ENCODE assay signal across 8 mouse cellular contexts in genomic region chr7:76392941-76393817, GRCm38 (mm10).
A peak's percentile ranks its signal among the peaks of the same experiment; 100 is the strongest.
DNase-seq lines count a peak whose midpoint lies in the region; ATAC-seq lines count a peak whose summit lies in the region.

No protein-coding gene starts in this region.

- no peak overlapping the region for H3K9ac ChIP-seq in embryonic facial prominence, embryonic 11.5 days (replicated peaks; ENCODE audit: low read length)
- H3K9ac ChIP-seq in limb, embryonic 12.5 days (replicated peaks), result no peak overlapping the region
- H3K9ac ChIP-seq in midbrain, embryonic 14.5 days (replicated peaks; ENCODE audit: low read length), result peak overlapping the region; percentile 18
- H3K9ac ChIP-seq in stomach, embryonic 14.5 days (replicated peaks; ENCODE audit: low read depth, low read length), result no peak overlapping the region

- DNase-seq in urinary bladder, adult 18-20 months (ENCODE audit: low spot score in 2 of 2), result peak; percentile 33 to 49
- DNase-seq in urinary bladder, postnatal 10 days (ENCODE audit: low spot score), result no peak
- DNase-seq in embryonic facial prominence, embryonic 11.5 days (ENCODE audit: low spot score), result peak; percentile 81
- no peak for DNase-seq in heart, embryonic 10.5 days (ENCODE audit: low spot score)
- peak; percentile 57 for DNase-seq in kidney, adult 9 months
- DNase-seq in midbrain, embryonic 14.5 days, result peak; percentile 91

- no peak overlapping the region for H3K27ac ChIP-seq in embryonic facial prominence, embryonic 11.5 days (replicated peaks; ENCODE audit: low read depth, low read length)
- no peak overlapping the region for H3K27ac ChIP-seq in heart, embryonic 10.5 days
- no peak overlapping the region for H3K27ac ChIP-seq in limb, embryonic 12.5 days
- peak overlapping the region; percentile 72 for H3K27ac ChIP-seq in midbrain, embryonic 14.5 days (replicated peaks; ENCODE audit: low read depth, low read length)
- H3K27ac ChIP-seq in stomach, embryonic 14.5 days (ENCODE audit: low read length), result no peak overlapping the region

- H3K36me3 ChIP-seq in embryonic facial prominence, embryonic 11.5 days (replicated peaks; ENCODE audit: control insufficient read depth, insufficient read depth, low read depth, low read length), result no peaks in the 10 kb centered on the region
- no peaks in the 10 kb centered on the region for H3K36me3 ChIP-seq in heart, embryonic 10.5 days
- no peaks in the 10 kb centered on the region for H3K36me3 ChIP-seq in limb, embryonic 12.5 days
- no peaks in the 10 kb centered on the region for H3K36me3 ChIP-seq in midbrain, embryonic 14.5 days (ENCODE audit: control insufficient read depth, insufficient read depth, low read length)
- no peaks in the 10 kb centered on the region for H3K36me3 ChIP-seq in stomach, embryonic 14.5 days (ENCODE audit: control insufficient read depth, insufficient read depth, low read length)

- peak overlapping the region; percentile 8; the same call in 1 of the 2 replicates for H3K4me3 ChIP-seq in embryonic facial prominence, embryonic 11.5 days (ENCODE audit: low read depth, low read length)
- H3K4me3 ChIP-seq in heart, embryonic 10.5 days, result peak overlapping the region; percentile 49
- H3K4me3 ChIP-seq in limb, embryonic 12.5 days (replicated peaks), result peak overlapping the region; percentile 29
- peak overlapping the region; percentile 37 for H3K4me3 ChIP-seq in midbrain, embryonic 14.5 days (replicated peaks; ENCODE audit: low read depth, low read length)
- peak overlapping the region; percentile 0; the same call in 1 of the 2 replicates for H3K4me3 ChIP-seq in stomach, embryonic 14.5 days (ENCODE audit: low read depth, low read length)

- 15% methylated on average over 15 of the region's 15 CpGs for WGBS in embryonic facial prominence, embryonic 11.5 days
- 20% methylated on average over 15 of the region's 15 CpGs for WGBS in heart, embryonic 10.5 days
- 23% methylated on average over 15 of the region's 15 CpGs for WGBS in limb, embryonic 12.5 days
- 3% methylated on average over 15 of the region's 15 CpGs for WGBS in midbrain, embryonic 14.5 days
- WGBS in stomach, embryonic 14.5 days, result 10% methylated on average over 15 of the region's 15 CpGs

- no peaks in the 10 kb centered on the region for H3K27me3 ChIP-seq in embryonic facial prominence, embryonic 11.5 days (ENCODE audit: control insufficient read depth, insufficient read depth, low read length)
- H3K27me3 ChIP-seq in heart, embryonic 10.5 days (ENCODE audit: insufficient read depth, poor library complexity, severe bottlenecking), result no peaks in the 10 kb centered on the region
- H3K27me3 ChIP-seq in limb, embryonic 12.5 days, result peaks cover 21% of the 10 kb centered on the region; the same call in 1 of the 2 replicates
- H3K27me3 ChIP-seq in midbrain, embryonic 14.5 days (ENCODE audit: control insufficient read depth, insufficient read depth, low read length), result no peaks in the 10 kb centered on the region
- no peaks in the 10 kb centered on the region for H3K27me3 ChIP-seq in stomach, embryonic 14.5 days (ENCODE audit: control insufficient read depth, insufficient read depth, low read length)

- ATAC-seq in embryonic facial prominence, embryonic 11.5 days (replicated peaks; ENCODE audit: insufficient number of reproducible peaks, low FRiP score, low TSS enrichment, low read depth), result peak; percentile 84
- peak; percentile 68; the same call in 1 of the 2 replicates for ATAC-seq in limb, embryonic 12.5 days (ENCODE audit: insufficient number of reproducible peaks, insufficient read depth, low FRiP score, low TSS enrichment, low read depth)
- peak; percentile 90 for ATAC-seq in midbrain, embryonic 14.5 days (ENCODE audit: low FRiP score, low TSS enrichment)
- ATAC-seq in stomach, embryonic 14.5 days (ENCODE audit: insufficient number of reproducible peaks, insufficient read depth, low FRiP score, low read depth), result peak; percentile 66

- H3K9me3 ChIP-seq in embryonic facial prominence, embryonic 11.5 days (replicated peaks; ENCODE audit: control insufficient read depth, low read length), result no peaks in the 10 kb centered on the region
- no peaks in the 10 kb centered on the region for H3K9me3 ChIP-seq in heart, embryonic 10.5 days
- no peaks in the 10 kb centered on the region for H3K9me3 ChIP-seq in limb, embryonic 12.5 days
- no peaks in the 10 kb centered on the region for H3K9me3 ChIP-seq in midbrain, embryonic 14.5 days (ENCODE audit: control insufficient read depth, low read length)
- no peaks in the 10 kb centered on the region for H3K9me3 ChIP-seq in stomach, embryonic 14.5 days (ENCODE audit: control insufficient read depth, low read depth, low read length)

- no peaks in the 10 kb centered on the region for H3K4me1 ChIP-seq in embryonic facial prominence, embryonic 11.5 days (ENCODE audit: control insufficient read depth, insufficient read depth, low read length)
- H3K4me1 ChIP-seq in heart, embryonic 10.5 days, result no peaks in the 10 kb centered on the region
- H3K4me1 ChIP-seq in limb, embryonic 12.5 days (replicated peaks), result peaks cover 4% of the 10 kb centered on the region
- H3K4me1 ChIP-seq in midbrain, embryonic 14.5 days (ENCODE audit: control insufficient read depth, insufficient read depth, low read length), result peaks cover 8% of the 10 kb centered on the region; the same call in 1 of the 2 replicates
- no peaks in the 10 kb centered on the region for H3K4me1 ChIP-seq in stomach, embryonic 14.5 days (ENCODE audit: control insufficient read depth, insufficient read depth, low read length)

- H3K4me2 ChIP-seq in embryonic facial prominence, embryonic 11.5 days (ENCODE audit: low read depth, low read length), result peak overlapping the region; percentile 17
- H3K4me2 ChIP-seq in limb, embryonic 12.5 days, result peak overlapping the region; percentile 53
- peak overlapping the region; percentile 61 for H3K4me2 ChIP-seq in midbrain, embryonic 14.5 days (ENCODE audit: low read length)
- peak overlapping the region; percentile 27 for H3K4me2 ChIP-seq in stomach, embryonic 14.5 days (replicated peaks; ENCODE audit: low read depth, low read length)

Comparison
In these comparisons a context has a peak if more than half of its experiments do, and no peak if none do; other contexts are left out.
1. DNase-seq: peak in urinary bladder, adult 18-20 months (2 of 2), embryonic facial prominence, embryonic 11.5 days (single experiment), kidney, adult 9 months (single experiment) and midbrain, embryonic 14.5 days (single experiment); none in urinary bladder, postnatal 10 days (single experiment) and heart, embryonic 10.5 days (single experiment).
2. Peak in every context shown above with its lines, with median percentiles within 50 percentile points of each other: ATAC-seq, H3K4me2 ChIP-seq and H3K4me3 ChIP-seq.